In genomic region chr13:51153670-51154030, GRCm38 (mm10) we compare ENCODE assay signal across 23 mouse cellular contexts. TPM values are rescaled to one million over a fixed set of nuclear protein-coding genes. Genes with fewer than 3 reads are reported as not detected.
DNase-seq lines count a peak whose midpoint lies in the region; ATAC-seq and TF ChIP-seq lines count a peak whose summit lies in the region.
"Had no signal": no experiment of that assay in that cellular context is flagged by ENCODE, and none has a peak within 500 bp of the region (broad histone marks: within the 10 kb centered on the region; RNA-seq: fewer than 3 reads in every experiment).

No protein-coding gene starts in this region.

- WGBS in midbrain, embryonic 11.5 days, result 93% methylated on average over 4 of the region's 4 CpGs
- WGBS in midbrain, embryonic 16.5 days, result 94% methylated on average over 4 of the region's 4 CpGs
- 61% methylated on average over 4 of the region's 4 CpGs for WGBS in liver, postnatal 0 days (ENCODE audit: insufficient replicate concordance)

- TF ChIP-seq EP300 in liver, postnatal 0 days (IDR thresholded peaks at IDR 0.05; ENCODE audit: low read depth), result no peak

- no peaks in the 10 kb centered on the region for H3K9me3 ChIP-seq in midbrain, embryonic 11.5 days (ENCODE audit: control insufficient read depth, low read length)
- H3K9me3 ChIP-seq in midbrain, embryonic 16.5 days (replicated peaks; ENCODE audit: control insufficient read depth, low read length, poor library complexity, severe bottlenecking), result no peaks in the 10 kb centered on the region
- H3K9me3 ChIP-seq in liver, postnatal 0 days (ENCODE audit: low read length), result no peaks in the 10 kb centered on the region
- H3K9me3 ChIP-seq: heart, embryonic 10.5 days; hindbrain, embryonic 12.5 days; limb, embryonic 12.5 days had no signal

- no peak overlapping the region for H3K9ac ChIP-seq in midbrain, embryonic 11.5 days (ENCODE audit: low read length)
- H3K9ac ChIP-seq in midbrain, embryonic 16.5 days (ENCODE audit: low read depth, low read length), result no peak overlapping the region
- no peak overlapping the region for H3K9ac ChIP-seq in liver, postnatal 0 days (replicated peaks)
- H3K9ac ChIP-seq: hindbrain, embryonic 12.5 days; limb, embryonic 12.5 days had no signal

- H3K4me1 ChIP-seq in midbrain, embryonic 11.5 days (ENCODE audit: control insufficient read depth, insufficient read depth, low read length), result no peaks in the 10 kb centered on the region
- no peaks in the 10 kb centered on the region for H3K4me1 ChIP-seq in midbrain, embryonic 16.5 days (ENCODE audit: control insufficient read depth, insufficient read depth, low read length)
- peaks cover 4% of the 10 kb centered on the region; the same call in 1 of the 2 replicates for H3K4me1 ChIP-seq in liver, postnatal 0 days (ENCODE audit: insufficient read depth)
- H3K4me1 ChIP-seq: embryonic facial prominence, embryonic 10.5 days; hindbrain, embryonic 12.5 days; limb, embryonic 12.5 days had no signal

- intact Hi-C loops in left cerebral cortex, postnatal 10 days (cut with DNase I), result no loop called here

- peaks cover 7% of the 10 kb centered on the region for H3K36me3 ChIP-seq in midbrain, embryonic 11.5 days (ENCODE audit: control insufficient read depth, insufficient read depth, low read length)
- peaks cover 8% of the 10 kb centered on the region; the same call in 1 of the 2 replicates for H3K36me3 ChIP-seq in midbrain, embryonic 16.5 days (ENCODE audit: control insufficient read depth, insufficient read depth, low read length)
- peaks cover 12% of the 10 kb centered on the region for H3K36me3 ChIP-seq in liver, postnatal 0 days (replicated peaks; ENCODE audit: insufficient read depth, low read length)

- peak; percentile 57 for DNase-seq in adrenal gland, adult 2 months
- DNase-seq in adrenal gland, postnatal 4 days (ENCODE audit: low spot score in 2 of 2), result no peak
- peak; percentile 75 for DNase-seq in midbrain, embryonic 11.5 days (ENCODE audit: low spot score, missing footprints)
- DNase-seq in liver, postnatal 0 days, result no peak
- DNase-seq in thymus, postnatal 36 days, result no peak
- DNase-seq in left cerebral cortex, postnatal 10 days (ENCODE audit: extremely low spot score in 1 of 2, low spot score in 2 of 2), result no peak
- no peak for DNase-seq in ovary, postnatal 36 days (ENCODE audit: low spot score)
- DNase-seq: cerebellum, adult 2 months; gastrocnemius, adult 2 months; heart, postnatal 10 days; lung, postnatal 10 days; midbrain, embryonic 14.5 days; right cerebral cortex, postnatal 25 days; thymus, postnatal 4 days had no signal

- no peaks in the 10 kb centered on the region for H3K27me3 ChIP-seq in midbrain, embryonic 11.5 days (ENCODE audit: control insufficient read depth, insufficient read depth, low read length)
- H3K27me3 ChIP-seq in midbrain, embryonic 16.5 days (ENCODE audit: control insufficient read depth, insufficient read depth, low read depth, low read length), result no peaks in the 10 kb centered on the region
- no peaks in the 10 kb centered on the region for H3K27me3 ChIP-seq in liver, postnatal 0 days (ENCODE audit: insufficient read depth, low read length)
- H3K27me3 ChIP-seq: hindbrain, embryonic 12.5 days; limb, embryonic 12.5 days; Patski had no signal

- no peak for TF ChIP-seq CTCF in liver, postnatal 0 days (IDR thresholded peaks at IDR 0.05; ENCODE audit: low read depth)

- ATAC-seq in midbrain, embryonic 11.5 days (ENCODE audit: low FRiP score), result no peak
- ATAC-seq in midbrain, embryonic 16.5 days, result no peak
- peak; percentile 8; the same call in 1 of the 2 replicates for ATAC-seq in liver, postnatal 0 days
- ATAC-seq: CD4-positive, CD25-positive, alpha-beta regulatory T cell, adult 4 months had no signal

- H3K4me2 ChIP-seq in midbrain, embryonic 11.5 days, result no peak overlapping the region
- no peak overlapping the region for H3K4me2 ChIP-seq in midbrain, embryonic 16.5 days (ENCODE audit: low read length)
- H3K4me2 ChIP-seq in liver, postnatal 0 days (ENCODE audit: low read depth, low read length), result no peak overlapping the region
- H3K4me2 ChIP-seq: hindbrain, embryonic 12.5 days; limb, embryonic 12.5 days had no signal

- no peak overlapping the region for H3K4me3 ChIP-seq in midbrain, embryonic 11.5 days (ENCODE audit: low read depth, low read length)
- no peak overlapping the region for H3K4me3 ChIP-seq in midbrain, embryonic 16.5 days (ENCODE audit: low read depth, low read length)
- H3K4me3 ChIP-seq in liver, postnatal 0 days (ENCODE audit: low read depth, low read length), result no peak overlapping the region
- H3K4me3 ChIP-seq: embryonic facial prominence, embryonic 10.5 days; gastrocnemius, adult 2 months; heart, embryonic 10.5 days; hindbrain, embryonic 12.5 days; limb, embryonic 12.5 days; myocyte had no signal

- no peak overlapping the region for H3K27ac ChIP-seq in midbrain, embryonic 11.5 days (ENCODE audit: low read depth, low read length)
- no peak overlapping the region for H3K27ac ChIP-seq in midbrain, embryonic 16.5 days (ENCODE audit: low read length)
- H3K27ac ChIP-seq in liver, postnatal 0 days (ENCODE audit: low read depth), result peak overlapping the region; percentile 57
- H3K27ac ChIP-seq: embryonic facial prominence, embryonic 10.5 days; gastrocnemius, adult 2 months; heart, embryonic 10.5 days; hindbrain, embryonic 12.5 days; limb, embryonic 12.5 days had no signal

RNA-seq across cellular contexts. Expression of gene Nxnl2, which starts 17.2 kb away (rescaled TPM):
- under 1 TPM; 0.62 to 0.63 TPM for total RNA-seq in adrenal gland, adult 2 months (2021)
- polyA plus RNA-seq in adrenal gland, adult 2 months (2012; rRNA removed), result 0.24 and 0.62 TPM in 2 replicates
- 1 to 10 TPM; 1.2 to 1.4 TPM for total RNA-seq in adrenal gland, postnatal 4 days (2021)
- 0.29 and 0.51 TPM in 2 replicates for polyA plus RNA-seq in midbrain, embryonic 11.5 days (2014; fragmentation: Nextera tagmentation; extraction: Ambion mirVana)
- polyA plus RNA-seq in midbrain, embryonic 16.5 days (2015; fragmentation: Nextera tagmentation; extraction: Ambion mirVana), result 3.2 and 3.9 TPM in 2 replicates
- polyA plus RNA-seq in liver, postnatal 0 days (2015; fragmentation: Nextera tagmentation; extraction: Ambion mirVana), result 0.15 and 0.19 TPM in 2 replicates
- 1 to 10 TPM in 1 of 2 experiments, under 1 TPM in 1; 0.95 to 1.1 TPM for total RNA-seq in left cerebral cortex, postnatal 10 days (2021)
- total RNA-seq: common myeloid progenitor, adult 5-6 weeks had no signal
- polyA plus RNA-seq: myocyte had no signal

RNA-seq across cellular contexts. Expression of gene Spin1, which starts 53.0 kb away (rescaled TPM):
- total RNA-seq in adrenal gland, adult 2 months (2021), result 10 to 100 TPM; 54.1 to 67.6 TPM
- 8.2 and 8.5 TPM in 2 replicates for polyA plus RNA-seq in adrenal gland, adult 2 months (2012; rRNA removed)
- total RNA-seq in adrenal gland, postnatal 4 days (2021), result 100 to 1,000 TPM; 104 to 105 TPM
- 102 and 103 TPM in 2 replicates for polyA plus RNA-seq in midbrain, embryonic 11.5 days (2014; fragmentation: Nextera tagmentation; extraction: Ambion mirVana)
- 181 and 183 TPM in 2 replicates for polyA plus RNA-seq in midbrain, embryonic 16.5 days (2015; fragmentation: Nextera tagmentation; extraction: Ambion mirVana)
- polyA plus RNA-seq in liver, postnatal 0 days (2015; fragmentation: Nextera tagmentation; extraction: Ambion mirVana), result 11.7 and 12.6 TPM in 2 replicates
- total RNA-seq in left cerebral cortex, postnatal 10 days (2021), result 100 to 1,000 TPM; 204 to 217 TPM

Comparison
In these comparisons a context has a peak if more than half of its experiments do, and no peak if none do; other contexts are left out.
1. DNase-seq: peak in adrenal gland, adult 2 months (single experiment) and midbrain, embryonic 11.5 days (single experiment); none in adrenal gland, postnatal 4 days (0 of 2), liver, postnatal 0 days (single experiment), thymus, postnatal 36 days (0 of 2), left cerebral cortex, postnatal 10 days (0 of 2) and ovary, postnatal 36 days (single experiment).